Mouse (Mus musculus) CD4-positive, CD25-positive, alpha-beta regulatory T cell, adult 4 months (primary cell): ENCODE measurements around the gene Dirc2. TPM values are rescaled to one million over a fixed set of nuclear protein-coding genes. Genes with fewer than 3 reads are reported as not detected.

Experiments used
- ATAC-seq: one replicate; pipeline ENCODE4 v1.8.0; 2017
- polyA plus RNA-seq, 2 experiments: library from polyadenylated mRNA; unstranded; fragments of 100-300 nt; shearing (Covaris generic); gene quantifications; one replicate each; pipeline ENCODE4 v1.2.1; 2017

Gene Dirc2
- polyA plus RNA-seq, result 1 to 10 TPM; 2.2 to 5.6 TPM

GRCm38 (mm10) chr16:35768785-35769642 is at the start of gene Dirc2:
Gene Dirc2 (minus strand): TSS chr16:35769356.
- peak; percentile 9 for ATAC-seq

- ATAC-seq, result peak; percentile 96
Measured at GRCm38 (mm10) chr16:35817255-35818089, 48.3 kb upstream of the Dirc2 start.

- ATAC-seq, result no peak
Measured at GRCm38 (mm10) chr16:35813119-35813518, 44.0 kb upstream of the Dirc2 start.

GRCm38 (mm10) chr16:35808838-35809237 is 39.7 kb upstream of the Dirc2 start:
- ATAC-seq, result no peak

- no peak for ATAC-seq
Measured at GRCm38 (mm10) chr16:35807663-35807992, 38.5 kb upstream of the Dirc2 start.

GRCm38 (mm10) chr16:35806973-35807662 is 38.0 kb upstream of the Dirc2 start:
- no peak for ATAC-seq

- no peak for ATAC-seq
Measured at GRCm38 (mm10) chr16:35803723-35804122, 34.6 kb upstream of the Dirc2 start.

GRCm38 (mm10) chr16:35802163-35802562 is 33.0 kb upstream of the Dirc2 start:
- ATAC-seq, result no peak

- ATAC-seq, result peak; percentile 51
Measured at GRCm38 (mm10) chr16:35791962-35792521, 22.9 kb upstream of the Dirc2 start.

GRCm38 (mm10) chr16:35788330-35788729 is 19.2 kb upstream of the Dirc2 start:
- no peak for ATAC-seq

GRCm38 (mm10) chr16:35787568-35788189 is 18.5 kb upstream of the Dirc2 start:
- no peak for ATAC-seq

GRCm38 (mm10) chr16:35787163-35787562 is 18.0 kb upstream of the Dirc2 start:
- no peak for ATAC-seq

GRCm38 (mm10) chr16:35784134-35784725 is 15.1 kb upstream of the Dirc2 start:
- no peak for ATAC-seq

GRCm38 (mm10) chr16:35783207-35783573 is 14.0 kb upstream of the Dirc2 start:
- no peak for ATAC-seq

- ATAC-seq, result no peak
Measured at GRCm38 (mm10) chr16:35782451-35783206, 13.5 kb upstream of the Dirc2 start.

GRCm38 (mm10) chr16:35781651-35782050 is 12.5 kb upstream of the Dirc2 start:
- ATAC-seq, result no peak

GRCm38 (mm10) chr16:35781096-35781495 is 11.9 kb upstream of the Dirc2 start:
- no peak for ATAC-seq

- no peak for ATAC-seq
Measured at GRCm38 (mm10) chr16:35779681-35780080, 10.5 kb upstream of the Dirc2 start.

GRCm38 (mm10) chr16:35777768-35778167 is 8.6 kb upstream of the Dirc2 start:
- ATAC-seq, result no peak

GRCm38 (mm10) chr16:35776737-35777136 is 7.6 kb upstream of the Dirc2 start:
- ATAC-seq, result no peak

- ATAC-seq, result no peak
Measured at GRCm38 (mm10) chr16:35775835-35776234, 6.7 kb upstream of the Dirc2 start.
